Mouse (Mus musculus): Measurements from ENCODE around the gene Neu1. TPM values are rescaled to one million over a fixed set of nuclear protein-coding genes. Genes with fewer than 3 reads are reported as not detected.
"Not testable (repeated sequence)": the region's sequence is repeated elsewhere in the genome, so short reads cannot be mapped to it uniquely, and the experiment has no call there.

Neu1 gene
- total and polyA plus RNA-seq, 3 experiments = 12.0 to 17.2 (median 12.6) TPM

GRCm38 (mm10) chr17:34937960-34938505, 7.0 kb downstream of the Neu1 start:
- TF ChIP-seq GATA1 (IDR thresholded peaks at IDR 0.05; ENCODE audit: borderline replicate concordance, low read length) = no peak
- 0 out of 2 replicates have a peak, but pooled peaks cover 2% of the 10 kb centered on the region for H3K27me3 ChIP-seq (ENCODE audit: insufficient read depth, low read length)
- no peak for ATAC-seq (ENCODE audit: extremely low read depth, insufficient number of reproducible peaks, low FRiP score, poor library complexity, severe bottlenecking)
- no peaks in the 10 kb centered on the region for H3K9me3 ChIP-seq (replicated peaks)
- H3K36me3 ChIP-seq (replicated peaks) = peaks cover 33% of the 10 kb centered on the region
- H3K4me3 ChIP-seq (ENCODE audit: low read depth, low read length) = no peak overlapping the region
- DNase-seq (ENCODE audit: low spot score) = no peak
- peaks cover 20% of the 10 kb centered on the region for H3K4me1 ChIP-seq (ENCODE audit: insufficient read depth, low read depth, low read length)

GRCm38 (mm10) chr17:34941344-34942041, 10.4 kb downstream of the Neu1 start:
- peaks cover 4% of the 10 kb centered on the region for H3K36me3 ChIP-seq (replicated peaks)
- peaks cover 2% of the 10 kb centered on the region; the same call in 1 of the 2 replicates for H3K27me3 ChIP-seq (ENCODE audit: insufficient read depth, low read length)
- TF ChIP-seq TAL1 (conservative IDR thresholded peaks at IDR 0.05; ENCODE audit: low read depth, low read length) (no peak), CTCF (IDR thresholded peaks at IDR 0.05; ENCODE audit: low read depth, low read length) (no peak), GATA2 (IDR thresholded peaks at IDR 0.05; ENCODE audit: borderline replicate concordance, low read depth, low read length) (no peak)
- peaks cover 11% of the 10 kb centered on the region for H3K4me1 ChIP-seq (ENCODE audit: insufficient read depth, low read depth, low read length)
- DNase-seq (ENCODE audit: low spot score) = peak; percentile 27
- H3K9me3 ChIP-seq (replicated peaks) = no peaks in the 10 kb centered on the region
- no peak for ATAC-seq (ENCODE audit: extremely low read depth, insufficient number of reproducible peaks, low FRiP score, poor library complexity, severe bottlenecking)
- peak overlapping the region; percentile 51; the same call in 1 of the 2 replicates for H3K4me3 ChIP-seq (ENCODE audit: low read depth, low read length)

DNA sequence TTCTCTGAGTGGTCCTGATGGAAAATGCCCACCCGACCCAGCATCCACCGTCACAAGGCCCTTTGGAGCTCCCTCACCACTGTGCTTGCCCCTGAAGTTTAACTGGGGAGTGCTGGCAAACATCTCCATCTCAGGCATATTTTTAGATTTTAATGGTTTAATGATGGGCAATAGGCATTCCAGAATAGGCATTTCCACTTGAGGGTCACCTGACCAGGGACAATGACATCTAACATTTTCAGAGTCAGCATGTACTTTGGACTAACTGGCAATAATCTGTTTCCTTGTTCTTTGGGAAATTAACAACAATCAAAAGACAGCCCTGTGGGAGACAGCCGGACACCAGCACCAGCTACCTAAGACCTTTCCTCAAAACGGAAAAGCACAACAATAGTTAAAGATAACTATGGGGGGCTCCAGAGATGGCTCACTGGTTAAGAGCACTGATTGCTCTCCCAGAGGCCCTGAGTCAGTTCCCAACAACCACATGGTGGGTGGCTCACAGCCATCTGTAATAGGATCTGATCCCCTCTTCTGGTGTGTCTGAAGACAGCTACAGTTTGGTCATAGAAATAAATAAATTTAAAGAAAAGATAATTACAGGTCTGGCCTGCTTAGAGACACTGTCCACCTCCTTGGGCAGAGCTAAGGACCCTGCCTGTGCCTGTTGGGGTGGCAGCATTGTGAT, 12.2 kb downstream of the Neu1 start:
- Histone ChIP-seq H3K4me3 (ENCODE audit: low read depth, low read length) (no peak overlapping the region), H3K9me3 (replicated peaks) (no peaks in the 10 kb centered on the region), H3K4me1 (ENCODE audit: insufficient read depth, low read depth, low read length) (peaks cover 11% of the 10 kb centered on the region), H3K36me3 (replicated peaks) (peaks cover 3% of the 10 kb centered on the region), H3K27me3 (ENCODE audit: insufficient read depth, low read length) (peaks cover 2% of the 10 kb centered on the region; the same call in 1 of the 2 replicates)
- DNase-seq (ENCODE audit: low spot score) = no peak
- no peak for ATAC-seq (ENCODE audit: extremely low read depth, insufficient number of reproducible peaks, low FRiP score, poor library complexity, severe bottlenecking)
- TF ChIP-seq CTCF (IDR thresholded peaks at IDR 0.05; ENCODE audit: low read depth, low read length) = no peak
- no peak for TF ChIP-seq TAL1 (conservative IDR thresholded peaks at IDR 0.05; ENCODE audit: low read depth, low read length)
- no peak for TF ChIP-seq GATA1 (IDR thresholded peaks at IDR 0.05; ENCODE audit: borderline replicate concordance, low read length)
- TF ChIP-seq POLR2AphosphoS5 (IDR thresholded peaks at IDR 0.05; ENCODE audit: insufficient replicate concordance, low read depth, low read length) = no peak
- no peak for TF ChIP-seq GATA2 (IDR thresholded peaks at IDR 0.05; ENCODE audit: borderline replicate concordance, low read depth, low read length)

DNA sequence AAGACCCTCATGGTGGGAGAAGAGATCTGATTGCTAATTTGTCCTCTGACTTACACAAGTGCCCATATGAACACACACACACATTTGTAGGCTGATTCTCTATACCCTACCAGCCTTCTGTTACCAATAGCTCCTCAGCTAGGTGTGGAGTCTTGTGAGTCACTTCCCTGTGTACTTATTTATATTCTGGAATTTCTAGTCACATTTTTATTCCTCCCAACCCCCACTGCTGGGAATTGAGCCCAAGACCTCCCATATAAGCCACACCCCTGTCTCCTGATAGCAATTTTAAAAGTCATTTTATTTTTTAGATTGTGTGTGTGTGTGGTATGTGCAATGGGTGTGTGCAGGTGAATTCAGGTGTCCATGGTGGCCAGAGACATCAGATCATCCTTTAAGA, 13.3 kb downstream of the Neu1 start:
- Histone ChIP-seq H3K9me3 (replicated peaks) (no peaks in the 10 kb centered on the region), H3K27me3 (ENCODE audit: insufficient read depth, low read length) (no peaks in the 10 kb centered on the region; the same call in 1 of the 2 replicates), H3K36me3 (replicated peaks) (peaks cover 11% of the 10 kb centered on the region), H3K4me1 (ENCODE audit: insufficient read depth, low read depth, low read length) (peaks cover 12% of the 10 kb centered on the region), H3K4me3 (ENCODE audit: low read depth, low read length) (no peak overlapping the region)
- no peak for DNase-seq (ENCODE audit: low spot score)
- TF ChIP-seq POLR2AphosphoS5 (IDR thresholded peaks at IDR 0.05; ENCODE audit: insufficient replicate concordance, low read depth, low read length) (no peak), TAL1 (conservative IDR thresholded peaks at IDR 0.05; ENCODE audit: low read depth, low read length) (no peak), CTCF (IDR thresholded peaks at IDR 0.05; ENCODE audit: low read depth, low read length) (no peak), GATA1 (IDR thresholded peaks at IDR 0.05; ENCODE audit: borderline replicate concordance, low read length) (no peak), GATA2 (IDR thresholded peaks at IDR 0.05; ENCODE audit: borderline replicate concordance, low read depth, low read length) (no peak)
- ATAC-seq (ENCODE audit: extremely low read depth, insufficient number of reproducible peaks, low FRiP score, poor library complexity, severe bottlenecking) = no peak

- H3K4me1 ChIP-seq (ENCODE audit: insufficient read depth, low read depth, low read length) = peaks cover 23% of the 10 kb centered on the region
- DNase-seq (ENCODE audit: low spot score) (no peak), ATAC-seq (ENCODE audit: extremely low read depth, insufficient number of reproducible peaks, low FRiP score, poor library complexity, severe bottlenecking) (no peak)
- no peaks in the 10 kb centered on the region for H3K9me3 ChIP-seq (replicated peaks)
- no peaks in the 10 kb centered on the region; the same call in 1 of the 2 replicates for H3K27me3 ChIP-seq (ENCODE audit: insufficient read depth, low read length)
- TF ChIP-seq GATA1 (IDR thresholded peaks at IDR 0.05; ENCODE audit: borderline replicate concordance, low read length) = no peak
- no peak for TF ChIP-seq CTCF (IDR thresholded peaks at IDR 0.05; ENCODE audit: low read depth, low read length)
- TF ChIP-seq POLR2AphosphoS5 (IDR thresholded peaks at IDR 0.05; ENCODE audit: insufficient replicate concordance, low read depth, low read length) = no peak
- no peak for TF ChIP-seq GATA2 (IDR thresholded peaks at IDR 0.05; ENCODE audit: borderline replicate concordance, low read depth, low read length)
- TF ChIP-seq TAL1 (conservative IDR thresholded peaks at IDR 0.05; ENCODE audit: low read depth, low read length) = no peak
- H3K36me3 ChIP-seq (replicated peaks) = peaks cover 33% of the 10 kb centered on the region
- no peak overlapping the region for H3K4me3 ChIP-seq (ENCODE audit: low read depth, low read length)
These were observed 15.6 kb downstream of the Neu1 start for GRCm38 (mm10) chr17:34946486-34947140.

DNA sequence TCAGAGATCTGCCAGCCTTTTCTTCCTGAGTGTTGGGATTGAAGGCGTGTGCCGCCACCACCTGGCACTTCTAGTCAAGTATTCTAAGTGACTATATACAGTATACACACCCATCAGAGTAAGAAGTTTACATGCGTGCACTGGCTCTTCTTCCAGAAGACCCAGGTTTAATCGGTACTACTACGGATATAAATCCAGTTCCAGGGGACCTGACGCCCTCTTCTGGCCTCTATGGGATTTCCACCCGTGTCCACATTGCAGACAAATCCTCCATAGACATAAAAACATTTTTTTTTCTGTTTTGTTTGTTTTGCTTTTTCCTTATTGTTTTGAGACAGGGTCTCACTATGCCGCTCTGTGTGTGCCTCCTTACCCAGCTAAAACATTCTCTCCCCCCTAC, 16.6 kb downstream of the Neu1 start:
- TF ChIP-seq GATA1 (IDR thresholded peaks at IDR 0.05; ENCODE audit: borderline replicate concordance, low read length) (no peak), CTCF (IDR thresholded peaks at IDR 0.05; ENCODE audit: low read depth, low read length) (peak; percentile 9; the same call in 1 of the 2 replicates)
- Histone ChIP-seq H3K4me1 (ENCODE audit: insufficient read depth, low read depth, low read length) (peaks cover 19% of the 10 kb centered on the region), H3K27me3 (ENCODE audit: insufficient read depth, low read length) (no peaks in the 10 kb centered on the region; the same call in 1 of the 2 replicates), H3K4me3 (ENCODE audit: low read depth, low read length) (no peak overlapping the region), H3K36me3 (replicated peaks) (peaks cover 37% of the 10 kb centered on the region), H3K9me3 (replicated peaks) (no peaks in the 10 kb centered on the region)
- DNase-seq (ENCODE audit: low spot score) (no peak), ATAC-seq (ENCODE audit: extremely low read depth, insufficient number of reproducible peaks, low FRiP score, poor library complexity, severe bottlenecking) (no peak)

GRCm38 (mm10) chr17:34948721-34949552, 17.9 kb downstream of the Neu1 start:
- H3K9me3 ChIP-seq (replicated peaks); H3K27me3 ChIP-seq (ENCODE audit: insufficient read depth, low read length); DNase-seq (ENCODE audit: low spot score); ATAC-seq (ENCODE audit: extremely low read depth, insufficient number of reproducible peaks, low FRiP score, poor library complexity, severe bottlenecking): not testable (repeated sequence)
- H3K4me3 ChIP-seq (ENCODE audit: low read depth, low read length) = peak overlapping the region; percentile 7; the same call in 1 of the 2 replicates
- H3K4me1 ChIP-seq (ENCODE audit: insufficient read depth, low read depth, low read length) = peaks cover 25% of the 10 kb centered on the region
- H3K36me3 ChIP-seq (replicated peaks) = peaks cover 37% of the 10 kb centered on the region
